Mouse (Mus musculus) liver, embryonic 14.5 days (tissue): ENCODE measurements at regions not wholly inside any gene's neighbourhood (a gene's known extent, or its start where the extent isn't known, plus 50 kb on each side); places are given as distances from the start of the nearest gene placed in this dataset.

Source experiments
- CTCF ChIP-seq: IDR thresholded peaks from 2 replicates; pipeline ENCODE4 v1.5.1; 2016; ENCODE audit warnings: antibody characterized with exemption, low read depth, control low read depth
- EP300 ChIP-seq: IDR thresholded peaks from 2 replicates; pipeline ENCODE4 v1.6.1; 2016; ENCODE audit warnings: antibody characterized with exemption, low read depth

DNA sequence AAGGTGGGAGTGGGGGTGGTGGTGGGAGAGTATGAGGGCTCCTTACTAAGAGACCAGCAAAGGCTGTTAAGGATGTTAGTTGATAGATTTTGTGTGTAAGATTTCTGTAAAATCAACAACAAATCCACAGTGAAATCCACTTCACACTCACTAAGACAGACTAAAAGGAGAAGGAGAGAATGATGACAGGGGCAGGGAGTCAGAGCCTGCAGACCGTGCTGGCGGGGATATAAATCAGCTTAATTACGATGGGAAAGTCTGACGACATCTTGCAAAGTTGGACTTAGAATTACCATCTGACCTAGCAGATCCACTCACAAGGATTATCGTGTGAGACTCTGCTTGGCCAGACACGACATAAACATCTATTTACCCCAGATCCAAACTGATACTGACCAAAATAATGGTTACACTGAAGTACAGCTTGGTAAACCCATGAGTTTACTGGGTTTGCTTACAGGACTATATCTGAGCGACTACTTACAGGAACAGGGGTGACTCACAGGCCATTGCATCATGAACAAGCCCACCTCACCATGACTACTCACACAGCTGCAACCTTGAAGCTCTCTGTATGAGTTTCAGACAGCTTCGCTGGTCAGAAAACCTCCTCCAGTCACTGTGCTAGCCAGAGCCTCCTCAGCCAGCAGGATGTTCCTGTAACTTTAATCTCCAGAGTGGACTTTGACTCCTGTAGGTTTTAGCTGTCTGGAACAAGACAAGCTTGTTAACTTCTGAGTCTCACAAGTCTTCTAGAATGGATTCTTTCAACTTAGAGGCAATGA, 50.5 kb upstream of the Ednra start:
- TF ChIP-seq CTCF (no peak), EP300 (no peak)
